Mouse (Mus musculus): Measurements from ENCODE around the gene Pdcl. TPM values are rescaled to one million over a fixed set of nuclear protein-coding genes. Genes with fewer than 3 reads are reported as not detected.

The Pdcl gene
- 71.7 and 77.8 TPM in 2 replicates for polyA plus RNA-seq (2015; fragmentation: Nextera tagmentation; extraction: Ambion mirVana)

GRCm38 (mm10) chr2:37358633-37359540 lies at the start of gene Pdcl:
Gene Pdcl, minus strand, starts transcription at chr2:37359332.
- peak; percentile 98 for ATAC-seq (ENCODE audit: low read depth)
- Histone ChIP-seq H3K36me3 (peaks cover 33% of the 10 kb centered on the region), H3K4me3 (peak within 1 kb of the TSS; percentile 70), H3K4me1 (replicated peaks) (peaks cover 21% of the 10 kb centered on the region), H3K27ac (replicated peaks) (peak within 1 kb of the TSS; percentile 94), H3K9ac (peak within 1 kb of the TSS; percentile 79), H3K27me3 (no peaks in the 10 kb centered on the region), H3K9me3 (no peaks in the 10 kb centered on the region), H3K4me2 (peak within 1 kb of the TSS; percentile 67)
- under 1% methylated on average over 42 of the region's 42 CpGs for WGBS

GRCm38 (mm10) chr2:37395539-37395938 lies 36.4 kb upstream of the Pdcl start:
- H3K9ac ChIP-seq: no peak overlapping the region
- H3K4me1 ChIP-seq (replicated peaks): no peaks in the 10 kb centered on the region
- no peak overlapping the region for H3K27ac ChIP-seq (replicated peaks)
- H3K9me3 ChIP-seq: no peaks in the 10 kb centered on the region
- peaks cover 56% of the 10 kb centered on the region for H3K36me3 ChIP-seq
- H3K27me3 ChIP-seq: no peaks in the 10 kb centered on the region
- H3K4me2 ChIP-seq: no peak overlapping the region
- ATAC-seq (ENCODE audit: low read depth): no peak
- WGBS: 58% methylated on average over 1 of the region's 1 CpGs
- no peak overlapping the region for H3K4me3 ChIP-seq

DNA sequence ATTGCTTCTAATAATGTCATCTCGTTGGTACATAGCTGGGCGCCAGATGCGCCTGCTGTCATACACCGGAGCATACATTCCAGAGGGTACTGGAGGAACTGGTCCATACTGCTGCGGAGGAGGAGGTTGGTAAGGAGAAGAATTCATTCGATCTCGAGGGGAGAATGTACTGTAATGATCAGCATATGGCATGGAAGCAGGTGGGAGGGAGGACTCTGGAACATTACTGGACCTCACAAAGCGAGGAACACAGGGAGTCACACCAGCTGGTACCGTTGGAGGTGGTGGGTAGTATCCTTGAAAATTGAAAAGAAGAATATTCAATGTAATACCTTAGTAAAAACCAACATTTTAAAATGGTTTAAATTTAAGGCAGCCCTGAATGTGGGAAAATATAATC lies 23.8 kb upstream of the Pdcl start:
- Histone ChIP-seq H3K27ac (replicated peaks) (no peak overlapping the region), H3K36me3 (peaks cover 54% of the 10 kb centered on the region), H3K9me3 (no peaks in the 10 kb centered on the region), H3K4me1 (replicated peaks) (no peaks in the 10 kb centered on the region), H3K4me3 (no peak overlapping the region), H3K27me3 (no peaks in the 10 kb centered on the region), H3K9ac (no peak overlapping the region), H3K4me2 (no peak overlapping the region)
- 93% methylated on average over 9 of the region's 9 CpGs for WGBS
- ATAC-seq (ENCODE audit: low read depth): no peak

GRCm38 (mm10) chr2:37380189-37380588 lies 21.1 kb upstream of the Pdcl start:
- H3K9ac ChIP-seq: no peak overlapping the region

DNA sequence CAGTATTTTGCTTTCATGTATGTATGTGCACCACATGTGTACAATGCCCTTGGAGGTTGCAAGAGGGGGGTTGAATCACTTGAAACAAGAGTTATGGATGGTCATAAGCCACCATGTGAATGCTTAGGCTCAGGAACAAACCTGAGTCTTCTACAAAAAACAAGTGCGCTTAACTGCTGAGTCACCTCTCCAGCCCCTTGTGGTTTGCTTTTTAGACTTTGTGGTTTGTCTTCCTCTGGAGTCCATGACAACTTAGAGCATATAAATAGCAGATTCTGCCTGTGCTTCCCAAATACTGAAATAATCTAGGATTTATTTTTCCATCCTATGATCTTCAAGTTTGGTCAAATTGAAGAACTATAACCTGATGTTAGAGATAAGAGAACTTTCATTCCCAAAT lies 16.9 kb upstream of the Pdcl start:
- 100% methylated on average over 1 of the region's 1 CpGs for WGBS
- Histone ChIP-seq H3K9ac (no peak overlapping the region), H3K4me2 (no peak overlapping the region), H3K9me3 (no peaks in the 10 kb centered on the region), H3K27me3 (no peaks in the 10 kb centered on the region), H3K4me3 (no peak overlapping the region), H3K27ac (replicated peaks) (no peak overlapping the region), H3K36me3 (peaks cover 46% of the 10 kb centered on the region), H3K4me1 (replicated peaks) (no peaks in the 10 kb centered on the region)
- ATAC-seq (ENCODE audit: low read depth): no peak

More at GRCm38 (mm10) chr2:37380189-37380588, 21.1 kb upstream of the Pdcl start:
- WGBS: 60% methylated on average over 2 of the region's 2 CpGs
- no peaks in the 10 kb centered on the region for H3K4me1 ChIP-seq (replicated peaks)
- peaks cover 64% of the 10 kb centered on the region for H3K36me3 ChIP-seq
- ATAC-seq (ENCODE audit: low read depth): no peak
- H3K9me3 ChIP-seq: no peaks in the 10 kb centered on the region
- H3K27ac ChIP-seq (replicated peaks): no peak overlapping the region
- H3K4me2 ChIP-seq: no peak overlapping the region
- no peaks in the 10 kb centered on the region for H3K27me3 ChIP-seq
- H3K4me3 ChIP-seq: no peak overlapping the region

DNA sequence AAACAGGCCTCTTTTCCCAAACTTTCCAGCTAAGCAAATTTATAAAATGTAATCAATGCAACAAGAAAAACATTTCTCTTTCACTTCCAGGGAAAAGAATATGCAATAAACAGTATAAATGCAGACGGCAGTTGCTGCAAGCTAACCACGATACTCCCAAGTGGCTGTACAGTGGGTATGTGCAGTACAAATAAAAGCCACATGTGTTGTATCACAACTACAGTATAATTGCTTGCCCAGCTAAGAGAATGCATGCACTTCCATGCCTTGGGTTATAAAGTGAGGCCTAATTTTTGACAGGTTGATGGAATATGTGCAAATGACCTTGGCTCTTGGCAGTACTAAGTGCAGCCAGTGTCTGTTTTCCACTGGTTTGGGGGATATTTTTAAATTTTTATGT lies 11.5 kb upstream of the Pdcl start:
- H3K9ac ChIP-seq: no peak overlapping the region
- H3K9me3 ChIP-seq: no peaks in the 10 kb centered on the region
- peaks cover 23% of the 10 kb centered on the region; the same call in 1 of the 2 replicates for H3K36me3 ChIP-seq
- WGBS: 91% methylated on average over 2 of the region's 2 CpGs
- H3K4me1 ChIP-seq (replicated peaks): no peaks in the 10 kb centered on the region
- H3K4me3 ChIP-seq: no peak overlapping the region
- no peak overlapping the region for H3K4me2 ChIP-seq
- no peak overlapping the region for H3K27ac ChIP-seq (replicated peaks)
- H3K27me3 ChIP-seq: no peaks in the 10 kb centered on the region
- ATAC-seq (ENCODE audit: low read depth): no peak

DNA sequence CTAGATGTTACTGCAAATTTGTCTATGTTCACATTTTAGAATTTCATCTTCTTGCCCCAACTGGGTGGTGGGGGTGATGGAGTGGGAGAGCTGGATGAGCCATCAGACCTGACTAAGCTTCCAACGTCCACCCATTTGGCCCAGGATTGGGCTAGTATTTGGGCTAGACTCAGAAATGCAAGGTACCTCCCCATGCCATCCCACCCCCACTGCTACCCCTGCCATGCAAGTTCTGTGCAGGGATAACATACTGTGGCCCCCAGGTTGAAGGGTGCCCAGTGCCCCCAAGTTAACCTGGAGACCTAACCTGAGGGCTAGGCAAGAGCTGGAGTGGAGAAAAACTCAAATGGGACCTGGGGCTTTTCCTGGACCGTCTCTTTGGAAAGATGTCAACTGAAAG lies 776 bp upstream of the Pdcl start:
- no peak for ATAC-seq (ENCODE audit: low read depth)
- 92% methylated on average over 2 of the region's 2 CpGs for WGBS
- H3K27ac ChIP-seq (replicated peaks): no peak overlapping the region
- H3K4me3 ChIP-seq: no peak overlapping the region
- H3K9me3 ChIP-seq: no peaks in the 10 kb centered on the region
- peaks cover 21% of the 10 kb centered on the region for H3K4me1 ChIP-seq (replicated peaks)
- peak overlapping the region; percentile 67; the same call in 1 of the 2 replicates for H3K4me2 ChIP-seq
- H3K9ac ChIP-seq: no peak overlapping the region
- peaks cover 23% of the 10 kb centered on the region for H3K36me3 ChIP-seq
- H3K27me3 ChIP-seq: no peaks in the 10 kb centered on the region

- WGBS: 94% methylated on average over 5 of the region's 5 CpGs
- H3K4me3 ChIP-seq: no peak overlapping the region
- H3K27me3 ChIP-seq: no peaks in the 10 kb centered on the region
- H3K27ac ChIP-seq (replicated peaks): no peak overlapping the region
- ATAC-seq (ENCODE audit: low read depth): no peak
- no peaks in the 10 kb centered on the region for H3K9me3 ChIP-seq
- no peak overlapping the region for H3K9ac ChIP-seq
- no peak overlapping the region for H3K4me2 ChIP-seq
- H3K4me1 ChIP-seq (replicated peaks): peaks cover 21% of the 10 kb centered on the region
- H3K36me3 ChIP-seq: peaks cover 63% of the 10 kb centered on the region
These were observed 3.6 kb downstream of the Pdcl start for GRCm38 (mm10) chr2:37355571-37355970.

GRCm38 (mm10) chr2:37351671-37352070 lies 7.5 kb downstream of the Pdcl start:
- 92% methylated on average over 7 of the region's 7 CpGs for WGBS
- H3K36me3 ChIP-seq: peaks cover 70% of the 10 kb centered on the region
- H3K27me3 ChIP-seq: no peaks in the 10 kb centered on the region
- no peak overlapping the region for H3K4me3 ChIP-seq
- no peaks in the 10 kb centered on the region; the same call in 1 of the 2 replicates for H3K4me1 ChIP-seq (replicated peaks)
- H3K27ac ChIP-seq (replicated peaks): no peak overlapping the region
- no peaks in the 10 kb centered on the region for H3K9me3 ChIP-seq
- H3K9ac ChIP-seq: no peak overlapping the region
- no peak for ATAC-seq (ENCODE audit: low read depth)
- H3K4me2 ChIP-seq: no peak overlapping the region

GRCm38 (mm10) chr2:37338497-37339187 lies 20.5 kb downstream of the Pdcl start:
- H3K27me3 ChIP-seq: no peaks in the 10 kb centered on the region
- H3K4me3 ChIP-seq: no peak overlapping the region
- no peaks in the 10 kb centered on the region for H3K36me3 ChIP-seq
- WGBS: 68% methylated on average over 10 of the region's 10 CpGs
- H3K4me2 ChIP-seq: no peak overlapping the region
- no peaks in the 10 kb centered on the region for H3K9me3 ChIP-seq
- no peak for ATAC-seq (ENCODE audit: low read depth)
- no peaks in the 10 kb centered on the region for H3K4me1 ChIP-seq (replicated peaks)
- H3K9ac ChIP-seq: no peak overlapping the region
- H3K27ac ChIP-seq (replicated peaks): no peak overlapping the region

DNA sequence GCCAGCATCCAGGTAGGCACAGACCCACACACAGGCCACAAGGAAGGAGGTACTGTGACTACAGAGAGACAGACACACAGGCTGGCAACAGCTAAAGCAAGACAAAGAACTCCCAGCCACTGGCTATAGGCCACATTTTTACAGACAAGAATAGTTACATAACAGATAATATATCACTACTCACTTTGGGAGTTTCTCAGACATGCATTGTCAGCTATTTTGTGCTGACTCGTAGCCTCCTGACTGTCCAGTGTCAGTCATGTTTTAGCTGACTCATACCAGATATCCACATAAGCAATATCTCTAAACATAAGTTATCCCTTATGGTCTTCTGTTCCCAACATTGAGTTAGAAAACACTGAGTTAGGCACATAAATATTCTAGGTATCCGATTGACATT lies 25.8 kb downstream of the Pdcl start:
- Histone ChIP-seq H3K4me3 (no peak overlapping the region), H3K9ac (no peak overlapping the region), H3K27ac (replicated peaks) (no peak overlapping the region), H3K4me2 (no peak overlapping the region), H3K36me3 (no peaks in the 10 kb centered on the region), H3K27me3 (no peaks in the 10 kb centered on the region), H3K4me1 (replicated peaks) (no peaks in the 10 kb centered on the region), H3K9me3 (no peaks in the 10 kb centered on the region)
- no peak for ATAC-seq (ENCODE audit: low read depth)
- WGBS: 88% methylated on average over 2 of the region's 2 CpGs

DNA sequence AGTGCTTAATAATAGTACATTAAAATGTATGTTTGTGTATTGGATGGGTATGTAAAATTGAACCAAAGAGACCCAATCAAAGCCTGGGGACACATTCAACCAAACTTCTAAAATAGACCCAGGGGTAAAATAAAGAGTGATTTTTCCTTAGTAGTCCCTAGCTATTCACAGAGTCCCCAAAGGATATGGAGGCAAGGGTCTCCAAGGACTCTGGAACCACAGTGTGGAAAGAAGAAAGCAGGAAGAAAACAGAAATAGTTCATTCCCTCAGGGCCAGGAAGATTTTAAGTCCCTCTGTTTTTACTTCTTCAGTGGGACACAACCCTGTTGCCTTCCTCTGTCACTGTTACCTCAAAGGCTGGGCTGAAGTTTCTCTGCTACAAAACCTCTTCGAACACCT lies 32.9 kb downstream of the Pdcl start, which contains the start of gene Olfr368:
Gene Olfr368, plus strand, starts transcription at position 301 of the 400 bp plus-strand sequence.
- 91% methylated on average over 1 of the region's 1 CpGs for WGBS
- no peaks in the 10 kb centered on the region for H3K4me1 ChIP-seq (replicated peaks)
- H3K27ac ChIP-seq (replicated peaks): no peak within 1 kb of the TSS
- no peaks in the 10 kb centered on the region for H3K9me3 ChIP-seq
- no peak within 1 kb of the TSS for H3K4me2 ChIP-seq
- H3K9ac ChIP-seq: no peak within 1 kb of the TSS
- no peak for ATAC-seq (ENCODE audit: low read depth)
- no peak within 1 kb of the TSS for H3K4me3 ChIP-seq
- no peaks in the 10 kb centered on the region for H3K27me3 ChIP-seq
- H3K36me3 ChIP-seq: no peaks in the 10 kb centered on the region
